Mouse (Mus musculus) midbrain, embryonic 11.5 days (tissue): ENCODE results near the gene Dbndd1. TPM values are rescaled to one million over a fixed set of nuclear protein-coding genes. Genes with fewer than 3 reads are reported as not detected.

Experiments used
- polyA plus RNA-seq: library from polyadenylated mRNA; unstranded; fragments of >200 nt; fragmentation: Nextera tagmentation; extraction: Ambion mirVana; gene quantifications from 2 replicates; pipeline ENCODE4 v1.2.1, GENCODE M21; 2014

The Dbndd1 gene
- polyA plus RNA-seq, 1 experiment from 2014 or later = 37.2 TPM

Other genes starting within 250 kb of the Dbndd1 start
- 31.5 and 33.1 TPM in 2 replicates for gene Fanca, start 196.9 kb downstream of the Dbndd1 start, polyA plus RNA-seq
- gene Spire2, start 182.8 kb downstream of the Dbndd1 start, polyA plus RNA-seq = 9.2 and 13.2 TPM in 2 replicates
- 171 and 181 TPM in 2 replicates for gene Tcf25, start 141.7 kb downstream of the Dbndd1 start, polyA plus RNA-seq
- gene Mc1r, start 108.4 kb downstream of the Dbndd1 start, polyA plus RNA-seq = 0.06 and 0.12 TPM in 2 replicates
- gene Tubb3, start 104.0 kb downstream of the Dbndd1 start, polyA plus RNA-seq = 777 and 840 TPM in 2 replicates
- 35.3 and 35.5 TPM in 2 replicates for gene Def8, start 91.9 kb downstream of the Dbndd1 start, polyA plus RNA-seq
- gene Afg3l1, start 37.6 kb downstream of the Dbndd1 start, polyA plus RNA-seq = 38.4 and 39.9 TPM in 2 replicates
- gene Gas8, start 3.4 kb upstream of the Dbndd1 start, polyA plus RNA-seq = 38.5 and 43.1 TPM in 2 replicates
- 7.7 and 8.3 TPM in 2 replicates for gene Rhou, start 138.5 kb upstream of the Dbndd1 start, polyA plus RNA-seq